In the genomic region with DNA sequence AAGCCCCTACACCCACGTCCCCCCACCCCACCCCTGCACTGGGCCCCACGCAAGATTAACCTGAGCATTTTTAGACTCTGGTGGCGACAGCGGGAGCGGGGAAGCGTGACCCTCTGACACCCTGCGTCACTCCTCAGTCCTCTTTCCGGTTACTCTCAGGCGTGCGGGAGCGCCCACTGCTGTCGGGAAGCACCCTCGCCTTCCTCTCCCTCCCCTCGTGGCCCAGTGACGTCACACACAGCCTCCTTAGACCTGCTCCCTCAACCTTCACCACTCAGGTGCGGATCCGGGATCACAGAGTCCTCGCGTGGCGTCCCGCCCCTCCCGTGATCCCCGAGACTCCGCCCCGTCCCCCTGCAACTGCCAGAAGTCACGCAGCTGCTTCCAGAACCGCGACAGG, we compare ENCODE assay signal across 8 mouse cellular contexts.
DNase-seq lines count a peak whose midpoint lies in the region; ATAC-seq and TF ChIP-seq lines count a peak whose summit lies in the region.
"Not testable (repeated sequence)": the region's sequence is repeated elsewhere in the genome, so short reads cannot be mapped to it uniquely, and the experiment has no call there.

No protein-coding gene starts in this region.

- DNase-seq in ES-CJ7 (ENCODE audit: low read depth, low spot score), result peak; percentile 15
- DNase-seq in embryonic facial prominence, embryonic 10.5 days (ENCODE audit: low spot score), result peak; percentile 8
- peak; percentile 2 for DNase-seq in hindbrain, postnatal 0 days (ENCODE audit: low spot score)
- DNase-seq in limb, embryonic 11.5 days (ENCODE audit: low spot score), result peak; percentile 31
- DNase-seq in thymus, postnatal 4 days, result peak; percentile 5

- not testable (repeated sequence) for H3K27ac ChIP-seq in embryonic facial prominence, embryonic 10.5 days (replicated peaks); heart, embryonic 14.5 days (replicated peaks in 1 of 2; ENCODE audit: control insufficient read depth in 1 of 2, insufficient read depth in 1 of 2, low read depth in 2 of 2, low read length in 2 of 2); hindbrain, postnatal 0 days; limb, embryonic 11.5 days (replicated peaks; ENCODE audit: low read depth, low read length); lung, embryonic 16.5 days (ENCODE audit: low read length); neural tube, embryonic 14.5 days (ENCODE audit: low read depth, low read length)

- not testable (repeated sequence) for H3K9ac ChIP-seq in heart, embryonic 14.5 days (ENCODE audit: low read length); hindbrain, postnatal 0 days (replicated peaks; ENCODE audit: low read length); limb, embryonic 11.5 days (ENCODE audit: low read length); lung, embryonic 16.5 days (ENCODE audit: low read length); neural tube, embryonic 14.5 days (replicated peaks; ENCODE audit: low read depth, low read length)

- TF ChIP-seq CTCF in hindbrain, postnatal 0 days (IDR thresholded peaks at IDR 0.05; ENCODE audit: low read depth), result not testable (repeated sequence)

- H3K27me3 ChIP-seq in embryonic facial prominence, embryonic 10.5 days (replicated peaks; ENCODE audit: low read depth, poor library complexity, severe bottlenecking); heart, embryonic 14.5 days (ENCODE audit: control insufficient read depth, insufficient read depth, low read length); hindbrain, postnatal 0 days (ENCODE audit: insufficient read depth, low read length); limb, embryonic 11.5 days (ENCODE audit: control insufficient read depth, insufficient read depth, low read length); lung, embryonic 16.5 days (ENCODE audit: control insufficient read depth, insufficient read depth, low read depth, low read length); neural tube, embryonic 14.5 days (ENCODE audit: control insufficient read depth, insufficient read depth, low read length): not testable (repeated sequence)

- not testable (repeated sequence) for H3K4me1 ChIP-seq in embryonic facial prominence, embryonic 10.5 days; heart, embryonic 14.5 days (ENCODE audit: control insufficient read depth in 2 of 2, insufficient read depth in 2 of 2, low read length in 2 of 2); hindbrain, postnatal 0 days (ENCODE audit: insufficient read depth, low read length); limb, embryonic 11.5 days (ENCODE audit: control insufficient read depth, insufficient read depth, low read length); lung, embryonic 16.5 days (replicated peaks; ENCODE audit: control insufficient read depth, insufficient read depth, low read length); neural tube, embryonic 14.5 days (ENCODE audit: control insufficient read depth, insufficient read depth, low read length)

- peak overlapping the region; percentile 39 for H3K4me3 ChIP-seq in embryonic facial prominence, embryonic 10.5 days
- H3K4me3 ChIP-seq in heart, embryonic 14.5 days (ENCODE audit: control insufficient read depth in 1 of 2, insufficient read depth in 1 of 2, low read depth in 1 of 2, low read length in 2 of 2), result peak overlapping the region; percentile 25 to 42; a peak in 3 of 4 replicates
- not testable (repeated sequence) for H3K4me3 ChIP-seq in hindbrain, postnatal 0 days (ENCODE audit: low read length); limb, embryonic 11.5 days (ENCODE audit: low read depth, low read length); lung, embryonic 16.5 days (ENCODE audit: low read length)
- peak overlapping the region; percentile 10; the same call in 1 of the 2 replicates for H3K4me3 ChIP-seq in neural tube, embryonic 14.5 days (ENCODE audit: low read depth, low read length)

- not testable (repeated sequence) for H3K9me3 ChIP-seq in embryonic facial prominence, embryonic 10.5 days; heart, embryonic 14.5 days (ENCODE audit: control insufficient read depth, low read length); hindbrain, postnatal 0 days (ENCODE audit: low read length); limb, embryonic 11.5 days (ENCODE audit: control insufficient read depth, low read length); lung, embryonic 16.5 days (ENCODE audit: control insufficient read depth, low read length); neural tube, embryonic 14.5 days (ENCODE audit: control insufficient read depth, low read length)

- not testable (repeated sequence) for H3K36me3 ChIP-seq in embryonic facial prominence, embryonic 10.5 days (replicated peaks); heart, embryonic 14.5 days (ENCODE audit: control insufficient read depth, insufficient read depth, low read length); hindbrain, postnatal 0 days (ENCODE audit: insufficient read depth, low read length); limb, embryonic 11.5 days (ENCODE audit: control insufficient read depth, insufficient read depth, low read length); lung, embryonic 16.5 days (ENCODE audit: control insufficient read depth, insufficient read depth, low read length); neural tube, embryonic 14.5 days (ENCODE audit: control insufficient read depth, insufficient read depth, low read length)

- not testable (repeated sequence) for ATAC-seq in heart, embryonic 14.5 days (ENCODE audit: insufficient number of reproducible peaks, insufficient read depth, low FRiP score, low read depth); hindbrain, postnatal 0 days; limb, embryonic 11.5 days (ENCODE audit: insufficient number of reproducible peaks, low FRiP score, low TSS enrichment, low read depth); lung, embryonic 16.5 days (ENCODE audit: low read depth); neural tube, embryonic 14.5 days (ENCODE audit: low read depth)

- 4% methylated on average over 28 of the region's 28 CpGs for WGBS in embryonic facial prominence, embryonic 10.5 days
- WGBS in heart, embryonic 14.5 days, result 10% methylated on average over 20 of the region's 28 CpGs
- WGBS in hindbrain, postnatal 0 days, result 14% methylated on average over 19 of the region's 28 CpGs
- 5% methylated on average over 20 of the region's 28 CpGs for WGBS in limb, embryonic 11.5 days
- 12% methylated on average over 25 of the region's 28 CpGs for WGBS in lung, embryonic 16.5 days
- WGBS in neural tube, embryonic 14.5 days, result 4% methylated on average over 24 of the region's 28 CpGs

- peak overlapping the region; percentile 53 for H3K4me2 ChIP-seq in heart, embryonic 14.5 days (ENCODE audit: low read length)
- not testable (repeated sequence) for H3K4me2 ChIP-seq in hindbrain, postnatal 0 days (ENCODE audit: low read depth, low read length); limb, embryonic 11.5 days (ENCODE audit: low read depth, severe bottlenecking); neural tube, embryonic 14.5 days (ENCODE audit: low read depth, low read length)
- 0 out of 2 replicates have a peak overlapping the region, but pooled peaks have one; percentile 6 for H3K4me2 ChIP-seq in lung, embryonic 16.5 days (ENCODE audit: low read depth, low read length)
